Mouse (Mus musculus) liver, embryonic 12.5 days (tissue): ENCODE data around the gene Nr2c1. TPM values are rescaled to one million over a fixed set of nuclear protein-coding genes. Genes with fewer than 3 reads are reported as not detected.

Experiments
- ATAC-seq: fragments of 200-750 bp; cut with Nextera tagmentation; 2 replicates; pipeline ENCODE4 v1.8.0; 2017; ENCODE audit warnings: moderate number of reproducible peaks, mild to moderate bottlenecking, moderate library complexity
- H3K27ac ChIP-seq: fragments of 300-500 bp; sonication (generic); 2 replicates; pipeline ENCODE4 v1.5.1; 2016; ENCODE audit warnings: mild to moderate bottlenecking
- H3K27me3 ChIP-seq: fragments of 300-500 bp; sonication (generic); replicated peaks from 2 replicates; pipeline ENCODE4 v1.6.1; 2016; ENCODE audit warnings: mild to moderate bottlenecking, moderate library complexity
- H3K36me3 ChIP-seq: fragments of 300-500 bp; sonication (generic); 2 replicates; pipeline ENCODE4 v1.6.1; 2016; ENCODE audit warnings: mild to moderate bottlenecking, moderate library complexity
- H3K4me1 ChIP-seq: fragments of 300-500 bp; sonication (generic); 2 replicates; pipeline ENCODE4 v1.6.1; 2016
- H3K4me2 ChIP-seq: fragments of 300-500 bp; sonication (generic); 2 replicates; pipeline ENCODE4 v1.6.1; 2016; ENCODE audit warnings: mild to moderate bottlenecking, moderate library complexity
- H3K4me3 ChIP-seq: fragments of 300-500 bp; sonication (generic); 2 replicates; pipeline ENCODE4 v1.5.1; 2016; ENCODE audit warnings: mild to moderate bottlenecking, moderate library complexity
- H3K9ac ChIP-seq: fragments of 300-500 bp; sonication (generic); 2 replicates; pipeline ENCODE4 v1.6.1; 2016; ENCODE audit warnings: mild to moderate bottlenecking, moderate library complexity
- H3K9me3 ChIP-seq: fragments of 300-500 bp; sonication (generic); replicated peaks from 2 replicates; pipeline ENCODE4 v1.6.1; 2016; ENCODE audit warnings: mild to moderate bottlenecking, moderate library complexity
- WGBS: fragments of 180-500 bp; shearing (Covaris S2); methylation state at CpG from one replicate; pipeline ENCODE4 v1.1.7; 2016; ENCODE audit not compliant: insufficient replicate concordance; 5-methylcytosine and 5-hydroxymethylcytosine counted together
- polyA plus RNA-seq: library from polyadenylated mRNA; unstranded; fragments of >200 nt; fragmentation: Nextera tagmentation; extraction: Ambion mirVana; gene quantifications from 2 replicates; pipeline ENCODE4 v1.2.1, GENCODE M21; 2016

The Nr2c1 gene
- polyA plus RNA-seq, 1 experiment from 2014 or later: 4.2 TPM

DNA sequence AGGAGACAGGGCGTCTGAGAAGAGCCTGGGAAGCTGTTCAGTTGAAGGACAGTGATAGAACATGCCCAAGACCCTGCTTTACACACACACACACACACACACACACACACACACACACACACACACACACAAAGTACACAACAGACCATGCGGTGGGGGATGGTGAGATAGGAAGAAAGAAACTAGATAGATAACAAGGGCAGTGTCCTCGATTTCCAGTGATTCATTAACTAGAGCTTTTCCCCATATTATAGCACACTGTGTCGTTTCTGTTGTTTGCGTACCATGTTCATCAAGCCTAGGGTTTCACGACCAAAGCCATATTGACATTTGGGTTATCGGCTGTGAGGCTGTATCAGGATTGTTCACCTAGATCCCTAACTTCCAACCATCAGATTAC, 28.8 kb upstream of the Nr2c1 start:
- Histone ChIP-seq H3K27ac (peak overlapping the region; percentile 32; the same call in 1 of the 2 replicates), H3K36me3 (peaks cover 24% of the 10 kb centered on the region), H3K4me2 (no peak overlapping the region), H3K27me3 (no peaks in the 10 kb centered on the region), H3K4me1 (peaks cover 40% of the 10 kb centered on the region), H3K9ac (no peak overlapping the region), H3K9me3 (no peaks in the 10 kb centered on the region), H3K4me3 (no peak overlapping the region)
- WGBS: 71% methylated on average over 7 of the region's 7 CpGs
- ATAC-seq: no peak

GRCm38 (mm10) chr10:94120676-94121075, 27.1 kb upstream of the Nr2c1 start:
- H3K4me3 ChIP-seq: no peak overlapping the region
- no peak overlapping the region for H3K27ac ChIP-seq
- no peaks in the 10 kb centered on the region for H3K27me3 ChIP-seq
- 85% methylated on average over 9 of the region's 9 CpGs for WGBS
- no peak for ATAC-seq
- H3K9ac ChIP-seq: no peak overlapping the region
- H3K4me1 ChIP-seq: peaks cover 27% of the 10 kb centered on the region
- H3K36me3 ChIP-seq: peaks cover 41% of the 10 kb centered on the region
- H3K4me2 ChIP-seq: no peak overlapping the region
- no peaks in the 10 kb centered on the region for H3K9me3 ChIP-seq

DNA sequence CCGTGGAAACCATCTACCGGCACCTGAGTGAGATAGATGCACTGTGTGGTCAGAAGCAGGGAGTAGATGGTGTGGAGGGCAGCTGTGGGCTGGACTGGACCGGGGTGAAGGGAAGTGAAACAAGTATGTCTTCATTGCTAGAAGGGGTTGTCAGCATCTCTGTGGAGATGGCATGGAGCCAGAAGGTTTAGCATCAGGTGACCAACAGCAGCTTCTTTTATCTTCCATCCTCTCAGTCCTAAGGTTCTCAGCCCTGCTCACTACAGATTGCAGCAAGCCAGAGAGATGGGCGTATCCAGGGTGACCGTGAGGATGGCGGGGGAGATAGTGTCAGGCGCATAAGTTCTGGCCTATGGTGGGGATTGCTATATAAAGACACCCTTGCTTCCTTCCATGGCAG, 25.2 kb upstream of the Nr2c1 start:
- ATAC-seq: peak; percentile 93
- Histone ChIP-seq H3K27me3 (no peaks in the 10 kb centered on the region), H3K27ac (no peak overlapping the region), H3K36me3 (peaks cover 60% of the 10 kb centered on the region), H3K9me3 (no peaks in the 10 kb centered on the region), H3K4me2 (no peak overlapping the region), H3K4me1 (peaks cover 16% of the 10 kb centered on the region), H3K9ac (no peak overlapping the region), H3K4me3 (no peak overlapping the region)
- 41% methylated on average over 7 of the region's 7 CpGs for WGBS

- Histone ChIP-seq H3K36me3 (peaks cover 65% of the 10 kb centered on the region), H3K27me3 (no peaks in the 10 kb centered on the region), H3K9ac (no peak overlapping the region), H3K27ac (no peak overlapping the region), H3K4me3 (no peak overlapping the region), H3K9me3 (no peaks in the 10 kb centered on the region), H3K4me2 (no peak overlapping the region), H3K4me1 (peaks cover 16% of the 10 kb centered on the region)
- no peak for ATAC-seq
- 84% methylated on average over 5 of the region's 5 CpGs for WGBS
Observed at GRCm38 (mm10) chr10:94123581-94123980, 24.2 kb upstream of the Nr2c1 start.

DNA sequence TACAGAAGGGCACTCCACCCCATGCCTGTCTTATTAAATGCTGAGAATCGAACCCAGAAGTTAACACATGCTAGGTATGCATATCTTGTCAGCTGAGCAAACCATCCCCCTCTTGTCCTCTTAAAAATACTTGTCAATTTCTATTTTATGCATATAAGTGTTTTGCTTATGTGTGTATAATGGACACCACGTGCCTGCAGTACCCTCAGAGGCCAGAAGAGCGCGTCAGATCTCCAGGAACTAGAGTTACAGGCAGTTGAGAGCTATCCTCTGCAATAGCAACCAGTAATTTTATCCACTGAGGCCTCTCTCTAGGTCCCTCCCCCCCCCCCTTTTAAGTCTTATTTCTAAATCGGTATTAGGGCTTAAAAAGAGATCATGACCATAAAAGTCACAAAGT, 23.4 kb upstream of the Nr2c1 start:
- Histone ChIP-seq H3K27ac (no peak overlapping the region), H3K4me2 (no peak overlapping the region), H3K9ac (no peak overlapping the region), H3K4me1 (peaks cover 16% of the 10 kb centered on the region), H3K4me3 (no peak overlapping the region), H3K27me3 (no peaks in the 10 kb centered on the region), H3K9me3 (no peaks in the 10 kb centered on the region), H3K36me3 (peaks cover 68% of the 10 kb centered on the region)
- WGBS: 68% methylated on average over 5 of the region's 5 CpGs
- no peak for ATAC-seq

DNA sequence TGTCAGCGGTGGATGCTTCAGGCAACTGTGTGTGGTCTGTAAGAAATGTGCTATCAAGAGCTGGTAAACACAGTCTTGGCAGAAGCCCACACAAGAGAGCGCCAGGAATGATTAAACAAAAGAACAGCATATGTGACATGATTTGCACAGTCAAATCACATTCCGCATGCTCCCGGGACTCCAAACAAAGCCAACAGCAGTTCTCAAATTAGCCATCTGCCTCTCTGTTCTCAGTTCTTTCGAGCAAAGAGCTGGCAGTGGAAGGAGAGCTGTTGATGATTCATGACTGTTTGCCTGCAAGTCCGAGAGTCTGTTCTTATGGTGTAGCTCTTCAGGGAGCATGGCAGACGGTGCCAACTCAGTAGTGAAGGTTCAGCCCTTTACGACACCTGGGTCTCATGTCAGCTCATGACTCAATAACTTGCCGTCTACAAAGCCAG, 18.1 kb upstream of the Nr2c1 start:
- Histone ChIP-seq H3K4me2 (no peak overlapping the region), H3K27me3 (no peaks in the 10 kb centered on the region), H3K9me3 (no peaks in the 10 kb centered on the region), H3K4me3 (no peak overlapping the region), H3K9ac (no peak overlapping the region), H3K4me1 (no peaks in the 10 kb centered on the region), H3K27ac (no peak overlapping the region), H3K36me3 (peaks cover 49% of the 10 kb centered on the region)
- ATAC-seq: no peak
- 81% methylated on average over 9 of the region's 9 CpGs for WGBS

- H3K9ac ChIP-seq: no peak overlapping the region
- no peak overlapping the region for H3K4me3 ChIP-seq
- no peaks in the 10 kb centered on the region for H3K4me1 ChIP-seq
- H3K27me3 ChIP-seq: no peaks in the 10 kb centered on the region
- H3K4me2 ChIP-seq: no peak overlapping the region
- no peak for ATAC-seq
- no peaks in the 10 kb centered on the region for H3K9me3 ChIP-seq
- 79% methylated on average over 8 of the region's 8 CpGs for WGBS
- no peak overlapping the region for H3K27ac ChIP-seq
- H3K36me3 ChIP-seq: peaks cover 29% of the 10 kb centered on the region
Observed at GRCm38 (mm10) chr10:94133081-94133480, 14.7 kb upstream of the Nr2c1 start.

GRCm38 (mm10) chr10:94133674-94134073, 14.1 kb upstream of the Nr2c1 start:
- Histone ChIP-seq H3K27ac (no peak overlapping the region), H3K9me3 (no peaks in the 10 kb centered on the region), H3K27me3 (no peaks in the 10 kb centered on the region), H3K9ac (no peak overlapping the region), H3K4me3 (no peak overlapping the region), H3K36me3 (peaks cover 32% of the 10 kb centered on the region), H3K4me1 (no peaks in the 10 kb centered on the region), H3K4me2 (no peak overlapping the region)
- 83% methylated on average over 7 of the region's 7 CpGs for WGBS
- no peak for ATAC-seq

DNA sequence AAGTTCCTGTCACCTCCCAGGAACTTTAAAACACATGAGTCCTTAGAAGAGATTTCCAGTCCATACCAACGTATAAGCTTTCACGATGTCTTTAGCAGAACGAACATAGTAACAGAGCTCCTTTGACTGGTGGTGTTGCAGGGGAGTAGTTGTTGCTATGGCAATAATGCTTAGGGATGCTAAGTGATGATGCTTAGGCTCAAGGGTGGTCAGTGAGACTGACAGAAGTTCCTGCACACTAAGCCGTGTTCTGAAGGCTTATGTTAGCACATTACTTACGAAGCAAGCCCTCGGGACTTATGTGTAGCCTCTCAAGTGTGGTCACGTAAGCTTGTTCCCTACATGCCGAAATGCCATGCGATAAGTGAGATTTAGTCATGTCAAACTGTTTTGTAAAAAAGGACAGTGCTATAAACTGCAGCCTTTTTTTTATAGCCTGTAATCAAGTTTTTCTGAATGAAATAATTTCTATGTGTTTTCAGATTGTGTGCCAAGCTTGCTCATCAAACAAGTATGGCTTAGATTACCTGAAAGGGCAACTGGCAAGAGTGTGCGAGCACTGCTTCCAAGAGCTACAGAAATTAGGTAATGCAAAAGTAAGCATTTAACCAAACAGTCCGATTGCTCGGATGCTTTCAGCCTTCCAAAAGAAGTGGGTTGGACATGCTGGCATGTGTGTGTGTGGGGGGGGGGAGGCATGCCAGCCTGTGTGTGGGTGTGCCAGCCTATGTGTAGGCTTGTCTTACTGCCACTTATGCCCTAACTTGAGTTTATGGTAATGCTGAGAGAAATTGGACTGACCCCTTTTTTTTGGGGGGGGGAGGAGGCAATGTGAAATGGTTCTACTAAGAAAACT, 13.1 kb upstream of the Nr2c1 start:
- H3K36me3 ChIP-seq: peaks cover 38% of the 10 kb centered on the region
- no peaks in the 10 kb centered on the region for H3K27me3 ChIP-seq
- no peak overlapping the region for H3K9ac ChIP-seq
- WGBS: 88% methylated on average over 12 of the region's 12 CpGs
- no peak overlapping the region for H3K27ac ChIP-seq
- H3K4me3 ChIP-seq: no peak overlapping the region
- H3K4me2 ChIP-seq: no peak overlapping the region
- ATAC-seq: no peak
- H3K9me3 ChIP-seq: no peaks in the 10 kb centered on the region
- no peaks in the 10 kb centered on the region for H3K4me1 ChIP-seq

- no peaks in the 10 kb centered on the region for H3K4me1 ChIP-seq
- no peak overlapping the region for H3K4me2 ChIP-seq
- no peak overlapping the region for H3K27ac ChIP-seq
- no peak overlapping the region for H3K4me3 ChIP-seq
- no peak for ATAC-seq
- H3K9ac ChIP-seq: no peak overlapping the region
- 68% methylated on average over 10 of the region's 10 CpGs for WGBS
- H3K27me3 ChIP-seq: no peaks in the 10 kb centered on the region
- H3K36me3 ChIP-seq: peaks cover 57% of the 10 kb centered on the region
- no peaks in the 10 kb centered on the region for H3K9me3 ChIP-seq
Observed at GRCm38 (mm10) chr10:94138890-94139482, 8.8 kb upstream of the Nr2c1 start.

- ATAC-seq: no peak
- Histone ChIP-seq H3K9me3 (no peaks in the 10 kb centered on the region), H3K9ac (no peak overlapping the region), H3K27ac (no peak overlapping the region), H3K36me3 (peaks cover 53% of the 10 kb centered on the region), H3K4me1 (no peaks in the 10 kb centered on the region), H3K4me2 (no peak overlapping the region), H3K27me3 (no peaks in the 10 kb centered on the region), H3K4me3 (no peak overlapping the region)
- 76% methylated on average over 3 of the region's 3 CpGs for WGBS
Observed at GRCm38 (mm10) chr10:94140227-94140931, 7.4 kb upstream of the Nr2c1 start.

DNA sequence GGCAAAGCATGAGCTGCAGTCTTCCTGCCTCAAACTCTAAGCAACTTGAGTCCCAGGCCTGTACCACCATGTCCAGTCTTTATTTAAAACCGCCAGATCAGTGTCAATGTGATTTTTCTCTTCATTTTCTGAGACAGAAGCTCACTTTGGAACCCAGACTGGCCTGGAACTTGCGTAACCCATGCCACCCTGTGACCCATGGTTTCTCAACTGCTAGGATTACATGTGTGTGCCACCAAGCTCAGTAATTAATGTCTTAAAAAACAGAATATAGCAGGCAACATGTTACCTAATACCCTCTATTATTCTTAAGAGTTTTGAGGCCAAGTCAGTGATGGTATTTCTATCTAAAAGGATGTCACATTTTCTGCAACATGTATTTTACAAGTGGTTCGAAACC, 5.4 kb upstream of the Nr2c1 start:
- WGBS: 88% methylated on average over 3 of the region's 3 CpGs
- H3K4me1 ChIP-seq: peaks cover 6% of the 10 kb centered on the region
- H3K9me3 ChIP-seq: no peaks in the 10 kb centered on the region
- no peak overlapping the region for H3K9ac ChIP-seq
- peaks cover 49% of the 10 kb centered on the region for H3K36me3 ChIP-seq
- H3K4me2 ChIP-seq: no peak overlapping the region
- no peak overlapping the region for H3K4me3 ChIP-seq
- no peak overlapping the region for H3K27ac ChIP-seq
- no peak for ATAC-seq
- H3K27me3 ChIP-seq: no peaks in the 10 kb centered on the region
